Mouse (Mus musculus): Measurements from ENCODE around the gene Smim4.

- TF ChIP-seq CTCF (IDR thresholded peaks at IDR 0.05; ENCODE audit: low read depth, low read length): no peak
- no peak for TF ChIP-seq POLR2A (IDR thresholded peaks at IDR 0.05; ENCODE audit: insufficient read depth, low read length)
- TF ChIP-seq EP300 (IDR thresholded peaks at IDR 0.05; ENCODE audit: insufficient read depth, low read depth, low read length): no peak
Observed at GRCm38 (mm10) chr14:31170963-31171362, 42.2 kb upstream of the Smim4 start.
